Mouse (Mus musculus): ENCODE data around the gene Mrm2.
A peak's percentile ranks its signal among the peaks of the same experiment; 100 is the strongest.
"Not testable (repeated sequence)": the region's sequence is repeated elsewhere in the genome, so short reads cannot be mapped to it uniquely, and the experiment has no call there.

Mrm2 gene

GRCm38 (mm10) chr5:140331615-140332512 is at the start of gene Mrm2:
Mrm2 (minus strand) TSS chr5:140331898.
- DNase-seq, result peak; percentile 74

GRCm38 (mm10) chr5:140381156-140381555 is 49.5 kb upstream of the Mrm2 start:
- DNase-seq, result no peak

GRCm38 (mm10) chr5:140379299-140379698 is 47.6 kb upstream of the Mrm2 start:
- DNase-seq, result no peak

GRCm38 (mm10) chr5:140378121-140378853 is 46.6 kb upstream of the Mrm2 start:
- no peak for DNase-seq

- no peak for DNase-seq
These were observed 43.6 kb upstream of the Mrm2 start for GRCm38 (mm10) chr5:140375249-140375829.

- DNase-seq, result no peak
These were observed 42.5 kb upstream of the Mrm2 start for GRCm38 (mm10) chr5:140374226-140374625.

- no peak for DNase-seq
These were observed 42.0 kb upstream of the Mrm2 start for GRCm38 (mm10) chr5:140373711-140374110.

GRCm38 (mm10) chr5:140371671-140372070 is 40.0 kb upstream of the Mrm2 start:
- DNase-seq, result no peak

- DNase-seq, result no peak
These were observed 39.0 kb upstream of the Mrm2 start for GRCm38 (mm10) chr5:140370446-140371254.

GRCm38 (mm10) chr5:140369466-140369865 is 37.8 kb upstream of the Mrm2 start:
- no peak for DNase-seq

GRCm38 (mm10) chr5:140368926-140369325 is 37.2 kb upstream of the Mrm2 start:
- no peak for DNase-seq

- not testable (repeated sequence) for DNase-seq
These were observed 36.4 kb upstream of the Mrm2 start for GRCm38 (mm10) chr5:140368126-140368525.

- no peak for DNase-seq
These were observed 32.7 kb upstream of the Mrm2 start for GRCm38 (mm10) chr5:140364415-140364814.

GRCm38 (mm10) chr5:140359930-140360674 is 28.4 kb upstream of the Mrm2 start:
- DNase-seq, result no peak

- DNase-seq, result no peak
These were observed 25.8 kb upstream of the Mrm2 start for GRCm38 (mm10) chr5:140357466-140357865.

- no peak for DNase-seq
These were observed 24.2 kb upstream of the Mrm2 start for GRCm38 (mm10) chr5:140355934-140356333.

GRCm38 (mm10) chr5:140352352-140352751 is 20.7 kb upstream of the Mrm2 start:
- no peak for DNase-seq

GRCm38 (mm10) chr5:140350731-140351497 is 19.2 kb upstream of the Mrm2 start:
- no peak for DNase-seq

GRCm38 (mm10) chr5:140349882-140350281 is 18.2 kb upstream of the Mrm2 start:
- DNase-seq, result no peak

GRCm38 (mm10) chr5:140346050-140346449 is 14.4 kb upstream of the Mrm2 start:
- DNase-seq, result no peak

GRCm38 (mm10) chr5:140345244-140345643 is 13.5 kb upstream of the Mrm2 start:
- no peak for DNase-seq

Data from right cerebral cortex, postnatal 14 days (tissue).